Mouse (Mus musculus) ES-CJ7 (cell line): ENCODE data around the gene Zfp677.

Source experiments
- DNase-seq: peaks from one replicate; pipeline ENCODE4 v3.0.0; 2011; ENCODE audit warnings: low read depth, low spot score

The Zfp677 gene

GRCm38 (mm10) chr17:21383391-21384056 is at the start of gene Zfp677:
Gene Zfp677 (plus strand): TSS chr17:21383748.
- peak; percentile 64 for DNase-seq

GRCm38 (mm10) chr17:21368018-21368417 is 15.5 kb upstream of the Zfp677 start:
- DNase-seq, result peak; percentile 68

GRCm38 (mm10) chr17:21369925-21370719 is 13.4 kb upstream of the Zfp677 start:
- DNase-seq, result peak; percentile 69

GRCm38 (mm10) chr17:21375311-21375710 is 8.2 kb upstream of the Zfp677 start:
- peak; percentile 69 for DNase-seq

- DNase-seq, result no peak
Observed at GRCm38 (mm10) chr17:21384057-21384411, 486 bp downstream of the Zfp677 start.

- DNase-seq, result peak; percentile 74
Observed at GRCm38 (mm10) chr17:21422664-21423599, 39.4 kb downstream of the Zfp677 start, which contains the start of gene Zfp54. Gene Zfp54 (plus strand): TSS chr17:21423227.

- peak; percentile 20 for DNase-seq
Observed at GRCm38 (mm10) chr17:21438806-21439400, 55.4 kb downstream of the Zfp677 start.
